Mouse (Mus musculus): Measurements from ENCODE around the gene Hnrnpf.

Hnrnpf gene

DNA sequence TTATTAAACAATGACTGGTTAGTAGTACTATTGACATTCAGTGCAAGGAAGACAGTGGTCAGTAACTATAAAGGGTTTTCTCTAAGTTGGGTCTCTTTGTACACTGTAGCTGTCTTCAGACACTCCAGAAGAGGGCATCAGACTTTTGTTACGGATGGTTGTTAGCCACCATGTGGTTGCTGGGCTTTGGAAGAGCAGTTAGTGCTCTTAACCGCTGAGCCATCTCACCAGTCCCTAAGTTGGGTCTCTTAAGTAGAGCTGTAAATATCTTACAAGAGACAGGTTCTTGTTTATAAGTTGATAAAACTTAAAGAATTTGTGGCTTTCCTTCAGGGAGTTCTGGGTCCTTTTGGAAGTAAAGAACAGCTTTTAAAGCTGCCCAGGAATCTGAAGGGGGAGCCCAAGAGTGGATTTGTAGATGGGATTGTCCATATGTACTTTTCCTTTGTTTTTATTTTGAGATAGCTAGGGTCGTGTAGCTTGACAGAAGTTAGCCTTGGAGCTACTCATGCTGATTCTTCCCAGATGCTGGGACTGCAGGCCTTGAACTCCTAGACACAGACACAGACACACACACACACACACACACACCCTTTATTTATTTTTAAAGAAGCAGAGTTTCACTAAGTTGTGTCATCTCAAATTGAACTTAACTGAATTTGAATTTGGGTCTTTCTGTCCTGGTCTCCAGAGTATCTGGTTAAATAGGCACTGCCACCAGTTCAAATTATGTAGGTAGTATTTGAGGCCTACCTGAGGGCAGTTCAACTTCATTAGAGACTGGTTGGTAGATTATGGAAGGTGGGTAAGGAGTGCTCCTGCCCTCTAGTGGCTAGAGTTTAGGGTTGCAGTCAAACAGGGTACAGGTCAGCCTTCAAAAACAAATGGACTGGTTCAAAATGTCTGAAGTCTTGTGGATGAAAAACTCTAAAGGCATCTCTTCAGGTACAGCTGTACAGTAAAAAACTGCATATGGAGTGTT, 20.8 kb downstream of the Hnrnpf start:
- DNase-seq (ENCODE audit: low spot score) = no peak

GRCm38 (mm10) chr6:117922041-117922440, 21.9 kb downstream of the Hnrnpf start:
- DNase-seq (ENCODE audit: low spot score) = no peak

DNA sequence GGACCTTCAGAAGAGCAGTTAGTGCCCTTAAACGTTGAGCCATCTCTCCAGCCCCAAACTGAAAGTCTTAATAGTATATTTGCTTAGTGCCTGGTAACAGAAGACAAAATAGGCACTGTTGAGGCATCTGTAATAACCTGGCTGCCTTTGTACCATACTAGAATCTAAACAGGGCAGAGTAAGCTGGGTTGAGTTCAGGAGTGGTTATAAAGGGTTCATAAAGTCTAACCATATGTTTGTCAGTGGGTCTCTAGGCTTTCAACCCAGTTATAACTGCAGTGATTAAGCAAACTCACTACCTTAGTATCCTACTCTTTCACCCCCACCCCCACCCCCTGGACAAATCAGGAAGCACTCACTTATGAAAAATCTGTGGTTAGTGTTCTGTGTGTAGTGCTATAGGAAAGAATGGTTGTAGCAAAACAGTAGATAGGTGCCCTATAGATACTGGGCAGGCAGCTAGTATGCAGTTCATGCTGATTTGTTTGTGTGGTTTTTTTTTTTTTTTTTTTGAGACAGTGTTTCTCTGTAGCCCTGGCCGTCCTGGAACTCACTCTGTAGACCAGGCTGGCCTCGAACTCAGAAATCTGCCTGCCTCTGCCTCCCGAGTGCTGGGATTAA, 26.9 kb downstream of the Hnrnpf start:
- DNase-seq (ENCODE audit: low spot score) = no peak

DNA sequence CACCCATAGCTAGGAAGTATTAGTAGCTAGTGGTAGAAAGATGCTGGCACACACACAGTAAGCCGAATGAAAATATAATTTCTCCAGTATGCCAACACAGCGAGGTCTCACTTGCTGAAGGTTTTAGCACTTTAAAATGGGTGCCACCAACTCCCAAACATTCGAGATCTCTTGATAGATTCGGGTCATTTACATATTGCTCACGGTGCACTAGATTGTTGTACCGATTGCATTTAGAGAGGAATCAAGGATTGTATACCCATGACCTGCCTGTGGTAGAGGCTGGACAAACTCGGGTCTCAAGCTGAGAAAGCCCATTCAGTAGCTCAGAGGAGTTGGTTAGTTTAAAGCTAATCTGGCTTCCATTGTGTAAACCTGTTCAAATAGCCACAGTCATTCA, 27.8 kb downstream of the Hnrnpf start:
- DNase-seq (ENCODE audit: low spot score) = no peak

GRCm38 (mm10) chr6:117928746-117929145, 28.6 kb downstream of the Hnrnpf start:
- DNase-seq (ENCODE audit: low spot score) = no peak

- no peak for DNase-seq (ENCODE audit: low spot score)
These were observed 30.0 kb downstream of the Hnrnpf start for GRCm38 (mm10) chr6:117929945-117930655.

DNA sequence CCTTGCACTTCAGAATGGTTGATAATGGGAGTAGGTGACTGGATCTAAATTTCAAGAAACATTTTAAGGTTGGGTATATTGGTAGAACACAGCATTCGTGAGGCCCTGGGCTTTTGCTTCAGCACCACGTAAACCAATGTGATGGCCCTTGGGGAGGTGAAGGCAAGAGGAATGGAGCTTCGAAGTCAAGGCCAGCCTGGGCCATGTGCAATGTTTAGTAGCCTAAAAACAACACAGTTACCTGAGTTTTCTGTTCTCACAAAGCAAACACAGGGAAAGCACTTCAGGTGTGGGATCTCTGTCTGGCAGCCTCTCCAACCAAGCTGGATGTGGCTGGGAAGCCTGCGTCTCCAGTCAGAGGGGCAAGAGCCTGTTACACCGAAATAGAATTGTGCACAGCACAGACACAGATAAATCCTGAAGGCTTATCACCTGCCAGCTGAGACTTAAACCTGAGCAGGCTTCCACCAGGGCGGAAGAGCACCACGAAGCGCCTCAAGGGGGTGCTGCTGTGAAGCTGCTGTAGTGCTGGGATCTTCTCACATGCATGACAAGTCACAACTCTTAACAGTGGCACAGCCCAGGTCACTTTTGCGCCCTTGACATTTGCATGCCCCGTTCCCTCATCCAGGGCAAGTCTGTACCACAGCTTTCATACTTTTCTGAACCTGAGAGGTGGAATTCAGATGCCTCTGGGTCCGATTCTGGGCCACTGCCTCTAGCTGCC, 32.4 kb downstream of the Hnrnpf start:
- no peak for DNase-seq (ENCODE audit: low spot score)

DNA sequence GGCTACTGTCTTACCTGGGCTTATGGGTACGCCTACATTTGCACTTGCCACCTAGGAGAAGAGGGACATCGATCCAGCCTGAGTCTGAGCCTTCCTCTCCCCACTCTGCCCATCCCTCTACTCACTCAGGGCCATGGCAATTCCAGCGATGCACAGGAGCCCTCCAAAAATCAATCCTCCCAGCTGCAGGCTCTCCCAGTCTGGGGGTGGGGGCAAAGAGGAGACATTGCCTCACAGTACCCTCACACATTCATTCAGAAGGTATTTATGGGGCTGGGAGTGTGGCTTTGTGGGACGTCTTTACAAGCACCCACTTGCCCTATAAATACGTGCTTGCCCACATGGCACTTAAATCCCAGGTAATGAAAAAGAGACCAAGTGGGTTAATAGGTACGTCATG, 34.2 kb downstream of the Hnrnpf start:
- no peak for DNase-seq (ENCODE audit: low spot score)

- DNase-seq (ENCODE audit: low spot score) = no peak
These were observed 35.8 kb downstream of the Hnrnpf start for GRCm38 (mm10) chr6:117935681-117936612.

DNA sequence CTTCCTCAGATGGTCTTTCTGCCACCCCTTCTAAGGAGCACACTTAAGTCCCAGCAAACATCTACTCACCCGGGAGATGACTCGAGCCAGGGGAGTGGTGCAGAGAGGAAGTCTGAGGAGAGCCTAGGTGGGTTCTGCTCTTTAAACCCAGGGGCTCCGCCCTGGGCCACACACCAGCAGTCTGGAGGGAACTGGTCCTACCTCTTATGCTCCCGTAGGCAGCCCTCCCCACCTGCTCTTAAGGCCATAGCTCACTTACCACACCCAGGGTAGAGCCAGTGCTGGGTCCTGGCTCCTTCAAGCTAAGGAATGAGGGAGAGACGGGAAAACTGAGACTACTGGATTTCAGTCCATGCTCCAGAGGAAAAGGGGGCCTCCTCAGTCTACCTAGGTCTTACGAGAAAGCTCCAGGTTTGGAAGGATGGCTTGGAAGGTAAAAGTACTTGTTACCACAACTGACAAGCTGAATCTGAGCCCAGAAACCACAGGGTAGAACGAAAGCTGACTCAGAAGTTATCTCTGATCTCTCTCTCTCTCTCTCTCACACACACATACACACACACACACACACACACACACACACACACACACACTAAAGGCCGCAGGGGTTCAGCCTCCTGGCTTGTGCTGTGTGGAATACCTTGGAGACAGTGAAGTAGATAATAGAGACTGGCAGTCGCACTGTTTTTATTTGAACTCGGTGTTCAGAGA, 37.3 kb downstream of the Hnrnpf start, which contains the start of gene Fxyd4:
Gene Fxyd4 (minus strand): TSS at position 471 of the 711 bp plus-strand sequence.
- no peak for DNase-seq (ENCODE audit: low spot score)

DNA sequence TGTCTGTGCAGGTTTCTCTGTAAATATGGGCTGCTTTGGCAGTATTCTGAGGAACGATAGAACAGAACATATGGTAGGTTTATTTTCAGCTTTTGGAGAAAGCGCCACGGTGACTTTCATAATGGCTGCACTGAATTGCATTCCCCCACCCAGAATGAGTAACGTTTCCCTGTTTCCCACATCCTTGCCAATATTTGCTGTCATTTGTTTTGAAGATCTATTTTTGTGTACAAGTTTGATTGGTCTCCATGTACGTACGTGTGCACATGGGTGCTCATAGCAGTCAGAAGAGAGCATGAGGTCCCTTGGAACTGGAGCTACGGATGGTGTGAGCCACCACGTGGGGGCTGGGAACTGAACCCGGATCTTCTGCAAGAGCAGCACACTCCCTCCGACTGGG, 38.8 kb downstream of the Hnrnpf start:
- DNase-seq (ENCODE audit: low spot score) = no peak

DNA sequence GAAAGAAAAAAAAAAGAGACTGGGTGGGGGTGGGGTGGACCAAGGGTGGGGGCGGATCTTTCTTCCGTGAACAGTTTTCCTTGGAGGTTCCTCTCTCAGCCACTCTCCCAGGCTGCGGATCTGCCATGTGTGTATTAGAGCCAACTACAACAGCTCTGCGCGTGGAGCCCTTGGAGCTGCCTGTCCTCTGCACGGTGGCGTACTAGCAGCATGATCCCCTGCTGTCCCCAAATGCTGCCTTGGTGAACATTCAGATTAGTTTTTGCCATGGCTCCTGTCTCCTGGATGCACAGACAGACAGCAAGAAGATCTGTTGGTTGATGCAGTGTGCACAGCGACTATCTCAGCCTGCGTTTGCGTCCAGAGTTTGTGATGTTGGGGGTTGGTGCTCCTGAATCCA, 42.6 kb downstream of the Hnrnpf start:
- no peak for DNase-seq (ENCODE audit: low spot score)

DNA sequence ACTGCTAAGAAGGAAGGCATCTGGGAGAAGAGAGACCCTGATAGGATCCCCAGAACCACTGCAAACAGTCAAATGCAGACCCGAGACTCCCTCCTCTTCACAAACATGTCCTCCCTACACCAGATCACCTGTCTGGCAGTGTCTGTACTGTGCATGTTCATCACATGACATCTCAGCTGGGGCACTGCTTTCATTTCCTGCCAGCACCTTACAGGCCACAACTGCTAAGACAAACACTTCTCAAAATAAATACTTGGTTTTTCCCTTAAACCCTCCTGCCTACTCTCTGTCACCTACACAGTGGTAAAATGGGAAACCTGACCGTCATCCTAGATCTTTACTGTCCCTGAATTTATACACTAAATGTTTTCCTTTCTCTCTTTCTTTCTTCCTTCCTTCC, 43.8 kb downstream of the Hnrnpf start:
- no peak for DNase-seq (ENCODE audit: low spot score)

- no peak for DNase-seq (ENCODE audit: low spot score)
These were observed 52.2 kb downstream of the Hnrnpf start for GRCm38 (mm10) chr6:117952330-117952729.

DNA sequence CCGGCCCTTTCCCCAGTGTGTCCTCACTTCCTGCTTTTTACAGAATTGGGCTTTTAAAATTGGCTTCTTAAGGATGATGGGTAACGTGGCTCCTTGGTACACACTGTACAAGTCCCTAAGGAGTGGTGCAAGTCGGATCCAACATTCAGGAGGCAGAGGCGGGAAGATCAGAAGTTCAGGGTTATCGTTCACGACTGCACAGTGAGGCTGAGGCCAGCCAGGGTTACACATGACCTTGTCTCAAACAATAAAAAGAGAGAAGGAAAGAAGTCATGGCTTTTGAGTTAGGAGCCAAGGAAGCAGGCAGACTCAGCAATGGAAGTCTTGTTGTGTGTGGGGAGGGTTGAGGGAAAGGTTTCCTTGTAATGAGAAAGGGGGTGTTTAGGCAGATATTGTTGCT, 56.0 kb downstream of the Hnrnpf start:
- DNase-seq (ENCODE audit: low spot score) = no peak

GRCm38 (mm10) chr6:117956851-117957501, 56.9 kb downstream of the Hnrnpf start:
- DNase-seq (ENCODE audit: low spot score) = peak; percentile 24

DNA sequence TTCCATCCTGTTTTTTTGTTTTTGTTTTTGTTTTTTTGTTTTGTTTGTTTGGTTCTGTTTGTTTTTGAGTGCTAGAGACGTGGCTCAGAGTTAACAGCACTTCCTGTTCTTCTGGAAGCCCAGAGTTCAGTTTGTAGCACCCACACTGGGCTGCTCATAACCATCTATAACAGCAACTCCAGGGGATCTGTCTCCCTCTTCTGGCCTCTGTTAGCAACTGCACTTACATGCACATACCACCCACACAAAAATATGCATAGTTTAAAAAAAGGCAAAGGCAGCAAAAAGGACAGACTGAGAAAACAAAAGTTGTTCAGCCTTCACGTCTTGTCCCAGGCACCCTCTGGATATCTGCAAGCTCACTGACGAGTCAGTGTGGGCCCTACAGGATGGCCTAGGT, 63.1 kb downstream of the Hnrnpf start:
- no peak for DNase-seq (ENCODE audit: low spot score)

- DNase-seq (ENCODE audit: low spot score) = no peak
These were observed 66.6 kb downstream of the Hnrnpf start for GRCm38 (mm10) chr6:117966729-117967128.
